Mouse (Mus musculus) limb, embryonic 13.5 days (tissue): ENCODE measurements around the gene Mcu. TPM values are rescaled to one million over a fixed set of nuclear protein-coding genes. Genes with fewer than 3 reads are reported as not detected.

ENCODE experiments used
- ATAC-seq: fragments of 200-750 bp; cut with Nextera tagmentation; 2 replicates; pipeline ENCODE4 v1.8.0; 2017; ENCODE audit warnings: low read depth, moderate number of reproducible peaks, moderate TSS enrichment; ENCODE audit not compliant: low FRiP score
- H3K27ac ChIP-seq: fragments of 300-500 bp; sonication (generic); 2 replicates; pipeline ENCODE4 v1.5.1; 2015; ENCODE audit warnings: inconsistent platforms, mild to moderate bottlenecking, moderate library complexity
- H3K27me3 ChIP-seq: fragments of 300-500 bp; sonication (generic); 2 replicates; pipeline ENCODE4 v1.6.1; 2015; ENCODE audit warnings: mild to moderate bottlenecking, inconsistent platforms
- H3K36me3 ChIP-seq: fragments of 300-500 bp; sonication (generic); 2 replicates; pipeline ENCODE4 v1.6.1; 2015; ENCODE audit warnings: inconsistent platforms, mild to moderate bottlenecking, moderate library complexity
- H3K4me1 ChIP-seq: fragments of 300-500 bp; sonication (generic); 2 replicates; pipeline ENCODE4 v1.6.1; 2015; ENCODE audit warnings: inconsistent platforms
- H3K4me2 ChIP-seq: fragments of 300-500 bp; sonication (generic); replicated peaks from 2 replicates; pipeline ENCODE4 v1.6.1; 2015; ENCODE audit warnings: inconsistent platforms, mild to moderate bottlenecking, moderate library complexity
- H3K4me3 ChIP-seq: fragments of 300-500 bp; sonication (generic); 2 replicates; pipeline ENCODE4 v1.5.1; 2015; ENCODE audit warnings: moderate library complexity, mild to moderate bottlenecking, inconsistent platforms
- H3K9ac ChIP-seq: fragments of 300-500 bp; sonication (generic); 2 replicates; pipeline ENCODE4 v1.6.1; 2015; ENCODE audit warnings: mild to moderate bottlenecking, inconsistent platforms
- H3K9me3 ChIP-seq: fragments of 300-500 bp; sonication (generic); 2 replicates; pipeline ENCODE4 v1.6.1; 2016; ENCODE audit warnings: inconsistent platforms
- WGBS: fragments of 180-500 bp; shearing (Covaris S2); methylation state at CpG from one replicate; pipeline ENCODE4 v1.1.7; 2015; 5-methylcytosine and 5-hydroxymethylcytosine counted together
- polyA plus RNA-seq: library from polyadenylated mRNA; unstranded; fragments of >200 nt; fragmentation: Nextera tagmentation; extraction: Ambion mirVana; gene quantifications from 2 replicates; pipeline ENCODE4 v1.2.1, GENCODE M21; 2015

Mcu gene
- polyA plus RNA-seq, 1 experiment from 2014 or later = 65.3 TPM

DNA sequence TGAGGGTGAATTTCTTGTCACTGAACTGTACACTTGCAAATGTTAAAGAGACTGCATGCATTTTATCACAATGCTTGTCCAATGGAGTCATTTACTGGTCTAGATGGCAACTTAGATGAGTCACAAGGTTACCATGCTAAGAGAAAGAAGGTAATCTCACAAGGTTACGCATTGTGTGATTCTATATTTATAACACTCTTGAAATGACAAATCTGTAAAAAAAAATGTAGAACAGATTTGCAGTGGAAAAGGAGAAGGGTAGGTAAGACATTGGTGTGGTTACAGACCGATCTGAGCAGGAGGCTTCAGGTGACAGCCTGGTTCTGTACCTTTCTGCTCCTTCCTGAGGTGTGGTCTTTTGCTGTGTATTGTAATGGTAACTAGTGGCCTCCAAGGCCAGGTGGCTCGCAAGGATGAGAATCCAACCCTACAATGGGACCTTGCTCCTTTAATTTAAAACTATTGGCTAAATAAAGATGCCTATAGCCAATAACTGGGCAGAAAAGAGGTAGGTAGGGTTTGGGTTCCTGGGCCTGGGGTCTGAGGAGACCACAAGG lies 35.8 kb downstream of the Mcu start:
- Histone ChIP-seq H3K36me3 (peaks cover 10% of the 10 kb centered on the region), H3K4me2 (no peak overlapping the region), H3K4me3 (no peak overlapping the region), H3K27me3 (no peaks in the 10 kb centered on the region), H3K9ac (no peak overlapping the region), H3K27ac (no peak overlapping the region), H3K4me1 (peaks cover 37% of the 10 kb centered on the region), H3K9me3 (no peaks in the 10 kb centered on the region)
- no peak for ATAC-seq
- WGBS = 94% methylated on average over 3 of the region's 3 CpGs

DNA sequence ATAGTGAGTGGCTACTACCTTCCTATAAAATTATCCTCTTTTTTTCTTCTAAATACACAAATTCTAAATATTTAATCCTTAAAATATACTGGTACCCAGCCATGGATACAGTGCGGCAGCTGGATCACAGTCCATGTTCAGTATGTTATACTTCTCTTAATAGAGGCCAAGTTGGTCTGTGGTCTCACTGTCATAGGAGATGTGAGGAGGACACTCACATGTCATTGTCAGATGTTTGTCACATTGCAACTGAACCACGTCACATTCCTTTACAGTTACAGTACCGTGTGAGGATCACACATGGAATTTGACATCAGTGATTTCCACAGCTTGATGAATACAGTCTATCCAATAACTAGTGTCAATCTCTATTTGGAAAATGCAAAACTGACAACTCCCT lies 36.8 kb downstream of the Mcu start:
- no peak overlapping the region for H3K4me2 ChIP-seq
- 89% methylated on average over 3 of the region's 3 CpGs for WGBS
- H3K4me1 ChIP-seq = peaks cover 37% of the 10 kb centered on the region
- peaks cover 10% of the 10 kb centered on the region for H3K36me3 ChIP-seq
- H3K27me3 ChIP-seq = no peaks in the 10 kb centered on the region
- no peak for ATAC-seq
- no peak overlapping the region for H3K27ac ChIP-seq
- no peak overlapping the region for H3K9ac ChIP-seq
- no peaks in the 10 kb centered on the region for H3K9me3 ChIP-seq
- no peak overlapping the region for H3K4me3 ChIP-seq

GRCm38 (mm10) chr10:59577871-59578801 lies 38.4 kb downstream of the Mcu start:
- peaks cover 6% of the 10 kb centered on the region for H3K9me3 ChIP-seq
- H3K36me3 ChIP-seq = peaks cover 6% of the 10 kb centered on the region
- no peak overlapping the region for H3K9ac ChIP-seq
- no peak overlapping the region for H3K4me3 ChIP-seq
- peak overlapping the region; percentile 38 for H3K4me2 ChIP-seq
- 45% methylated on average over 12 of the region's 12 CpGs for WGBS
- H3K27ac ChIP-seq = peak overlapping the region; percentile 74; the same call in 1 of the 2 replicates
- peak; percentile 64 for ATAC-seq
- H3K27me3 ChIP-seq = no peaks in the 10 kb centered on the region
- H3K4me1 ChIP-seq = peaks cover 37% of the 10 kb centered on the region

DNA sequence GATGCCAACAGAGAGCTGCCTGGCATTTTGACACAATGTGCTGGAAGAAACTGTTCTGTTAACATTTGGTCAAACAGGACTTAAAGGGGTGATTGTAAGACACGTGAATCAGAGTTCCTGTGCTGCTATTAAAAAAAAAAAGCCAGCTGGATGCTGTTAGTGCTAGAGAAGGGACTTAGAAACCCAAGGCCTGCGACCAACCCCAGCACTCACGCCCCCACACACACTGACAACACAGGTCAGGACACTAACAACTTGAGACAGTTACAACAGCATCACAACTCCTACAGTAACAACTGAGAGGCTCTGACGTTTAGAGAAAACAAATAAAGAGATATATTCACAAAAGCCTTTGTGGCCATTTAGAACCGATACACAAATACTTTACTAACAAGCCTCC lies 40.2 kb downstream of the Mcu start:
- Histone ChIP-seq H3K9me3 (peaks cover 10% of the 10 kb centered on the region), H3K4me2 (no peak overlapping the region), H3K27me3 (no peaks in the 10 kb centered on the region), H3K4me1 (peaks cover 46% of the 10 kb centered on the region), H3K27ac (no peak overlapping the region), H3K4me3 (no peak overlapping the region), H3K36me3 (no peaks in the 10 kb centered on the region; the same call in 1 of the 2 replicates), H3K9ac (no peak overlapping the region)
- WGBS = 31% methylated on average over 5 of the region's 5 CpGs
- ATAC-seq = no peak

GRCm38 (mm10) chr10:59571964-59572363 lies 44.5 kb downstream of the Mcu start:
- Histone ChIP-seq H3K9me3 (peaks cover 10% of the 10 kb centered on the region), H3K4me2 (no peak overlapping the region), H3K4me1 (peaks cover 57% of the 10 kb centered on the region), H3K27me3 (no peaks in the 10 kb centered on the region), H3K4me3 (no peak overlapping the region), H3K36me3 (no peaks in the 10 kb centered on the region; the same call in 1 of the 2 replicates), H3K27ac (peak overlapping the region; percentile 15; the same call in 1 of the 2 replicates), H3K9ac (no peak overlapping the region)
- WGBS = 70% methylated on average over 5 of the region's 5 CpGs
- no peak for ATAC-seq

- no peaks in the 10 kb centered on the region for H3K27me3 ChIP-seq
- no peak overlapping the region for H3K4me2 ChIP-seq
- H3K27ac ChIP-seq = peak overlapping the region; percentile 44; the same call in 1 of the 2 replicates
- H3K36me3 ChIP-seq = no peaks in the 10 kb centered on the region; the same call in 1 of the 2 replicates
- H3K9me3 ChIP-seq = peaks cover 10% of the 10 kb centered on the region
- H3K9ac ChIP-seq = no peak overlapping the region
- ATAC-seq = no peak
- H3K4me3 ChIP-seq = no peak overlapping the region
- WGBS = 88% methylated on average over 4 of the region's 4 CpGs
- H3K4me1 ChIP-seq = peaks cover 56% of the 10 kb centered on the region
Observed at GRCm38 (mm10) chr10:59571273-59571672, 45.2 kb downstream of the Mcu start.

GRCm38 (mm10) chr10:59570780-59571179 lies 45.7 kb downstream of the Mcu start:
- WGBS = 57% methylated on average over 2 of the region's 2 CpGs
- Histone ChIP-seq H3K36me3 (no peaks in the 10 kb centered on the region; the same call in 1 of the 2 replicates), H3K27ac (0 out of 2 replicates have a peak overlapping the region, but pooled peaks have one; percentile 52)

DNA sequence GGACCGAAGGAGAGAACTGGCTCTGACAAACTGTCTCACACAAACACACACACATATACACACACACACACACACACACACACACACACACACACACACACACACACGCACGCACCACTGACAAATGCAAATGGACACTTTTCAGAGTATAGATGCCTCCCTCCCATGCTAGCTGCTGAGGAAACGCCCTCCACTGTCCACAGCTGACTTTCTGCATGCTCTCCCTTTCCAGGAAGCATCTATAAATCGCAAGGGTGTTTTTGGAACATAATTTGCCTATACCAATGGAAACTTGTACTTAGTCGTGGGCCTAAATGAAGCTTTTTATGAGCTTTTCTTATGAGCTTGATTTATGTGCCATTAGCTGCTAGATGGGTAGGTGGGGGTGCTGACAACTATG lies 46.1 kb downstream of the Mcu start:
- Histone ChIP-seq H3K9ac (no peak overlapping the region), H3K27me3 (no peaks in the 10 kb centered on the region), H3K4me2 (no peak overlapping the region), H3K9me3 (peaks cover 10% of the 10 kb centered on the region), H3K27ac (0 out of 2 replicates have a peak overlapping the region, but pooled peaks have one; percentile 52), H3K36me3 (no peaks in the 10 kb centered on the region; the same call in 1 of the 2 replicates), H3K4me1 (peaks cover 60% of the 10 kb centered on the region), H3K4me3 (no peak overlapping the region)
- no peak for ATAC-seq
- 62% methylated on average over 6 of the region's 6 CpGs for WGBS

More at GRCm38 (mm10) chr10:59570780-59571179, 45.7 kb downstream of the Mcu start:
- Histone ChIP-seq H3K4me3 (no peak overlapping the region), H3K27me3 (no peaks in the 10 kb centered on the region), H3K4me1 (peaks cover 56% of the 10 kb centered on the region), H3K9ac (no peak overlapping the region), H3K9me3 (peaks cover 10% of the 10 kb centered on the region), H3K4me2 (no peak overlapping the region)
- ATAC-seq = no peak

DNA sequence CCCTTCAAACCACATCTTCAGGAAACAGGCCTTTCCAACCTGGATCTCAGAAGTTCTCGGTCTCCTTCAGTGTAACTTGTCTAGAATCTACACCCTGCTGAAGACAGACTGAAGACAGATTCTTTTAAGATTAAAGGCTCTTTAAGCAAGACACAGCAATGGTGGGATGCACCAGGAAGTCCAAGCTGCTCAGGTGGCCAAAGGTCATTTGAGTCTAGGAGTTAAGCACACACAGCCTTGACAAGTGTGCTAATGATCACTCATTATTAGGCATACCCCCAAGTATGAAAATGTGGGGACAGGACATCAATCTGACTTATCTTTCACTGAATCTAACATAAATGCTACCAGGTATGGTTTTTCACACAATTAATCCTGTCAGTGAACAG lies 47.0 kb downstream of the Mcu start:
- WGBS = 88% methylated on average over 1 of the region's 1 CpGs

GRCm38 (mm10) chr10:59568665-59569480 lies 47.6 kb downstream of the Mcu start:
- peaks cover 6% of the 10 kb centered on the region; the same call in 1 of the 2 replicates for H3K9me3 ChIP-seq
- H3K4me1 ChIP-seq = peaks cover 74% of the 10 kb centered on the region
- H3K9ac ChIP-seq = no peak overlapping the region
- no peak overlapping the region for H3K4me2 ChIP-seq
- no peak overlapping the region for H3K4me3 ChIP-seq
- 73% methylated on average over 10 of the region's 10 CpGs for WGBS
- no peaks in the 10 kb centered on the region for H3K27me3 ChIP-seq
- no peak overlapping the region for H3K27ac ChIP-seq
- ATAC-seq = no peak
- H3K36me3 ChIP-seq = no peaks in the 10 kb centered on the region; the same call in 1 of the 2 replicates

More for the DNA sequence above, 47.0 kb downstream of the Mcu start:
- H3K9ac ChIP-seq = no peak overlapping the region
- peaks cover 69% of the 10 kb centered on the region for H3K4me1 ChIP-seq
- H3K27me3 ChIP-seq = no peaks in the 10 kb centered on the region
- peaks cover 10% of the 10 kb centered on the region for H3K9me3 ChIP-seq
- H3K36me3 ChIP-seq = no peaks in the 10 kb centered on the region; the same call in 1 of the 2 replicates
- no peak overlapping the region for H3K27ac ChIP-seq
- H3K4me2 ChIP-seq = no peak overlapping the region
- no peak for ATAC-seq
- H3K4me3 ChIP-seq = no peak overlapping the region

DNA sequence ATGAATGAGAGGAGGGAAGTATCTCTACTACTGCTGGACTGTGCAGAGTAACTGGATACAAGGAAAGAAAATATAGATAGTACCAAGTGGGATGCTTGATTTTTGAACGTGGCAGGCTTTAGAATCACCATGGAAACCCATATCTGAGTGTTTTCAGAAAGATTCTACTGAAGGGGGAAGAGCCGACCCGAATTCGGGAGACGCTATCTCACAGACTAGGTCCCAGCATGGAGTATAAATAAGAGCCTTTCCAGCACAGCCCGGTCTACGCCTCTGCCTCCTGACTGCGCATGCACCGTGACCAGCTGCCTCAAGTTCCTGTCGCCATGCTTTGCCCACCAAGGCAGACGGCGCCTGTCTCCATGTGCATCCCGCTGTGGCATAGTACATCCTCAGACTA lies 49.5 kb downstream of the Mcu start:
- no peaks in the 10 kb centered on the region for H3K36me3 ChIP-seq
- H3K9ac ChIP-seq = no peak overlapping the region
- no peak overlapping the region for H3K4me2 ChIP-seq
- no peaks in the 10 kb centered on the region for H3K9me3 ChIP-seq
- H3K27ac ChIP-seq = peak overlapping the region; percentile 78
- H3K4me1 ChIP-seq = peaks cover 82% of the 10 kb centered on the region
- 91% methylated on average over 13 of the region's 13 CpGs for WGBS
- no peak overlapping the region for H3K4me3 ChIP-seq
- no peak for ATAC-seq
- no peaks in the 10 kb centered on the region for H3K27me3 ChIP-seq
